Mouse (Mus musculus): ENCODE measurements at regions not wholly inside any gene's neighbourhood (a gene's known extent, or its start where the extent isn't known, plus 50 kb on each side); places are given as distances from the start of the nearest gene placed in this dataset.

- Histone ChIP-seq H3K4me2 (replicated peaks; ENCODE audit: low read depth, low read length) (no peak overlapping the region), H3K27ac (ENCODE audit: low read length) (no peak overlapping the region), H3K27me3 (replicated peaks; ENCODE audit: insufficient read depth, low read length) (no peaks in the 10 kb centered on the region), H3K36me3 (ENCODE audit: insufficient read depth, low read length) (no peaks in the 10 kb centered on the region), H3K9ac (replicated peaks; ENCODE audit: low read depth) (no peak overlapping the region), H3K9me3 (ENCODE audit: low read length) (no peaks in the 10 kb centered on the region), H3K4me3 (ENCODE audit: low read depth, low read length) (no peak overlapping the region), H3K4me1 (ENCODE audit: insufficient read depth, low read depth, low read length) (no peaks in the 10 kb centered on the region)
- no peak for DNase-seq (ENCODE audit: low spot score)
- TF ChIP-seq CTCF (IDR thresholded peaks at IDR 0.05) (no peak), EP300 (IDR thresholded peaks at IDR 0.05) (no peak)
- no peak for ATAC-seq
- WGBS, result 56% methylated on average over 2 of the region's 2 CpGs
Measured at GRCm38 (mm10) chr1:81794771-81795170, 438.1 kb upstream of the Gm9747 start.

GRCm38 (mm10) chr1:81795399-81795798 is 437.5 kb upstream of the Gm9747 start:
- H3K9ac ChIP-seq (replicated peaks; ENCODE audit: low read depth), result no peak overlapping the region
- no peaks in the 10 kb centered on the region for H3K4me1 ChIP-seq (ENCODE audit: insufficient read depth, low read depth, low read length)
- H3K36me3 ChIP-seq (ENCODE audit: insufficient read depth, low read length), result no peaks in the 10 kb centered on the region
- TF ChIP-seq CTCF (IDR thresholded peaks at IDR 0.05) (no peak), EP300 (IDR thresholded peaks at IDR 0.05) (no peak)
- H3K4me2 ChIP-seq (replicated peaks; ENCODE audit: low read depth, low read length), result no peak overlapping the region
- DNase-seq (ENCODE audit: low spot score), result no peak
- 80% methylated on average over 1 of the region's 1 CpGs for WGBS
- H3K9me3 ChIP-seq (ENCODE audit: low read length), result no peaks in the 10 kb centered on the region
- H3K4me3 ChIP-seq (ENCODE audit: low read depth, low read length), result no peak overlapping the region
- no peaks in the 10 kb centered on the region for H3K27me3 ChIP-seq (replicated peaks; ENCODE audit: insufficient read depth, low read length)
- ATAC-seq, result no peak
- no peak overlapping the region for H3K27ac ChIP-seq (ENCODE audit: low read length)

DNA sequence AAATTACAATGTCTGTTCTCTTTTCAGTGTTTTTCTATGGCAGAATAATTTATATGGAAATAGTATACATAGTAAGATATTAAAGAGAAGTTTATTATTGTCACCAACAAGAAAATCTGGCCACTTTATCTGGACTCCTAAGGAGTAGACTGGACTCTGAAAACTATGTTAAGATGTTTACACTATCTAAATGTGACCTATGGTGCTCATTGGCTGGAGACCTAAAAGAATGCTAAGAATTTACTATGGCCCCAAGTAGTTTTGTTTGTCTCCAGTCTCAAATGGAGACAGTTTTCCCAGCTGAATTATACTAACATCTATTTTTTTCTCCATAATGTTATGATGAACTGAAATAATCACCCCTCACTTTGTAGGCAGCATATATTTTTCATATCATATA is 421.3 kb upstream of the Gm9747 start:
- Histone ChIP-seq H3K4me3 (ENCODE audit: low read depth, low read length) (no peak overlapping the region), H3K27me3 (replicated peaks; ENCODE audit: insufficient read depth, low read length) (no peaks in the 10 kb centered on the region), H3K9me3 (ENCODE audit: low read length) (no peaks in the 10 kb centered on the region), H3K36me3 (ENCODE audit: insufficient read depth, low read length) (no peaks in the 10 kb centered on the region), H3K27ac (ENCODE audit: low read length) (no peak overlapping the region), H3K4me1 (ENCODE audit: insufficient read depth, low read depth, low read length) (no peaks in the 10 kb centered on the region), H3K4me2 (replicated peaks; ENCODE audit: low read depth, low read length) (no peak overlapping the region), H3K9ac (replicated peaks; ENCODE audit: low read depth) (no peak overlapping the region)
- TF ChIP-seq EP300 (IDR thresholded peaks at IDR 0.05), result peak; percentile 62; the same call in 1 of the 2 replicates
- no peak for TF ChIP-seq CTCF (IDR thresholded peaks at IDR 0.05)
- ATAC-seq, result no peak
- DNase-seq (ENCODE audit: low spot score), result peak; percentile 13

GRCm38 (mm10) chr1:81818884-81819283 is 414.0 kb upstream of the Gm9747 start:
- H3K27me3 ChIP-seq (replicated peaks; ENCODE audit: insufficient read depth, low read length), result no peaks in the 10 kb centered on the region
- H3K4me2 ChIP-seq (replicated peaks; ENCODE audit: low read depth, low read length), result no peak overlapping the region
- H3K9me3 ChIP-seq (ENCODE audit: low read length), result no peaks in the 10 kb centered on the region
- no peaks in the 10 kb centered on the region for H3K4me1 ChIP-seq (ENCODE audit: insufficient read depth, low read depth, low read length)
- no peak overlapping the region for H3K9ac ChIP-seq (replicated peaks; ENCODE audit: low read depth)
- ATAC-seq, result no peak
- no peaks in the 10 kb centered on the region for H3K36me3 ChIP-seq (ENCODE audit: insufficient read depth, low read length)
- H3K4me3 ChIP-seq (ENCODE audit: low read depth, low read length), result no peak overlapping the region
- TF ChIP-seq CTCF (IDR thresholded peaks at IDR 0.05), result no peak
- no peak for TF ChIP-seq EP300 (IDR thresholded peaks at IDR 0.05)
- no peak for DNase-seq (ENCODE audit: low spot score)
- no peak overlapping the region for H3K27ac ChIP-seq (ENCODE audit: low read length)

DNA sequence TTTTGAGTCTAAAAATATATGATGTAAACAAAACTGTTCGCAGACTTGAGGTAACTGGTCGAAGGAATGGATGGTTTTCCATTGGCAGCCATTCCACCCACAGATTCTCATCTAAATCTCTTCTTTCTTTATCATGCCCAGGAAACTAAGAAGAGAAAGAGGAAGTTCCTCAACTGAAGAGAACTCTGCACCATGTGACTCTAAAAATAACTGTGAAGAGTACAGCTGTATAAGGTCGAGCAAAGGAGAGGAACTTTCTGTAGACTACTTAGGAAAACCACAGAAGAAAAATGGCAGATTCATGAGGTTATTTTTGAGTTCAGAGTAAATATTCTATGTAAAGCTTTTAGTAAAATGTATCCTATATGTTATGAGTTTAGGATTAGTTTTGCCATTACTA is 390.9 kb upstream of the Gm9747 start:
- Histone ChIP-seq H3K9me3 (ENCODE audit: low read length) (no peaks in the 10 kb centered on the region), H3K27me3 (replicated peaks; ENCODE audit: insufficient read depth, low read length) (no peaks in the 10 kb centered on the region), H3K4me3 (ENCODE audit: low read depth, low read length) (no peak overlapping the region), H3K36me3 (ENCODE audit: insufficient read depth, low read length) (no peaks in the 10 kb centered on the region), H3K9ac (replicated peaks; ENCODE audit: low read depth) (no peak overlapping the region), H3K4me1 (ENCODE audit: insufficient read depth, low read depth, low read length) (no peaks in the 10 kb centered on the region), H3K27ac (ENCODE audit: low read length) (no peak overlapping the region), H3K4me2 (replicated peaks; ENCODE audit: low read depth, low read length) (no peak overlapping the region)
- no peak for DNase-seq (ENCODE audit: low spot score)
- no peak for ATAC-seq
- WGBS, result 77% methylated on average over 3 of the region's 3 CpGs
- TF ChIP-seq CTCF (IDR thresholded peaks at IDR 0.05) (no peak), EP300 (IDR thresholded peaks at IDR 0.05) (no peak)

GRCm38 (mm10) chr1:81850462-81851144 is 382.3 kb upstream of the Gm9747 start:
- Histone ChIP-seq H3K36me3 (ENCODE audit: insufficient read depth, low read length) (no peaks in the 10 kb centered on the region), H3K27ac (ENCODE audit: low read length) (no peak overlapping the region), H3K4me1 (ENCODE audit: insufficient read depth, low read depth, low read length) (no peaks in the 10 kb centered on the region), H3K9me3 (ENCODE audit: low read length) (no peaks in the 10 kb centered on the region), H3K9ac (replicated peaks; ENCODE audit: low read depth) (no peak overlapping the region), H3K27me3 (replicated peaks; ENCODE audit: insufficient read depth, low read length) (no peaks in the 10 kb centered on the region), H3K4me2 (replicated peaks; ENCODE audit: low read depth, low read length) (no peak overlapping the region), H3K4me3 (ENCODE audit: low read depth, low read length) (no peak overlapping the region)
- ATAC-seq, result no peak
- no peak for TF ChIP-seq EP300 (IDR thresholded peaks at IDR 0.05)
- WGBS, result 80% methylated on average over 6 of the region's 6 CpGs
- DNase-seq (ENCODE audit: low spot score), result no peak

DNA sequence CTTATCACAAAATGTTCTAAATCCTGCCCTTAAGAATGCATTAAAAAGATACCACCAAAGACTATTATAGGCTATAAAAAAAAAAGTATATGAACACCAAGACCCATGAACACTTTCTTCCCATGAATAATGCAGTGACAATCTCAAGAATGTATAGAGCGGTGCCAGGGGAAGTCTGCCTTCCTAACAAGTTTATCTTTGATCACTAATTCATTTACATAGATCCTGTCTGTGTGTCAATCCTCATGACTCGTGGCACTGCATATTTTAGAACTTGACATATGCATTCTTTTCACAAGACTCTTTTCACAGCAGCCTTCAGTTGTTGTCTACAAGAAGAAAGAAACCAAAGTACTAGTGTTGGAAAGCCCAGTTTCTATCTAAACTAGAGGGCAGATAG is 373.4 kb upstream of the Gm9747 start:
- no peak overlapping the region for H3K9ac ChIP-seq (replicated peaks; ENCODE audit: low read depth)
- H3K27ac ChIP-seq (ENCODE audit: low read length), result no peak overlapping the region
- no peak overlapping the region for H3K4me3 ChIP-seq (ENCODE audit: low read depth, low read length)
- DNase-seq (ENCODE audit: low spot score) (no peak), ATAC-seq (no peak)
- no peak for TF ChIP-seq CTCF (IDR thresholded peaks at IDR 0.05)
- TF ChIP-seq EP300 (IDR thresholded peaks at IDR 0.05), result no peak
- no peaks in the 10 kb centered on the region for H3K4me1 ChIP-seq (ENCODE audit: insufficient read depth, low read depth, low read length)
- WGBS, result 43% methylated on average over 2 of the region's 2 CpGs
- no peaks in the 10 kb centered on the region for H3K27me3 ChIP-seq (replicated peaks; ENCODE audit: insufficient read depth, low read length)
- no peak overlapping the region for H3K4me2 ChIP-seq (replicated peaks; ENCODE audit: low read depth, low read length)
- H3K36me3 ChIP-seq (ENCODE audit: insufficient read depth, low read length), result no peaks in the 10 kb centered on the region
- H3K9me3 ChIP-seq (ENCODE audit: low read length), result no peaks in the 10 kb centered on the region

All from lung, postnatal 0 days (tissue).